Mouse (Mus musculus): ENCODE measurements around the gene Dnajb2. TPM values are rescaled to one million over a fixed set of nuclear protein-coding genes. Genes with fewer than 3 reads are reported as not detected.

The Dnajb2 gene
- polyA plus RNA-seq (2012; rRNA removed): 32.6 and 45.8 TPM in 2 replicates

- under 1% methylated on average over 63 of the region's 64 CpGs for WGBS
- H3K36me3 ChIP-seq (ENCODE audit: control insufficient read depth, insufficient read depth, low read length): peaks cover 7% of the 10 kb centered on the region
- DNase-seq (ENCODE audit: low read depth in 1 of 2, low spot score in 2 of 2): peak; percentile 85 to 86
- TF ChIP-seq CTCF (IDR thresholded peaks at IDR 0.05; ENCODE audit: extremely low read depth, insufficient read depth, insufficient read length, insufficient replicate concordance) (no peak), POLR2A (IDR thresholded peaks at IDR 0.05; ENCODE audit: low read depth, low read length) (peak; percentile 39)
- peaks cover 13% of the 10 kb centered on the region for H3K4me1 ChIP-seq (ENCODE audit: control insufficient read depth, insufficient read depth, insufficient read length)
- H3K27ac ChIP-seq (ENCODE audit: insufficient read depth, low read length): peak within 1 kb of the TSS; percentile 91
- no peaks in the 10 kb centered on the region for H3K27me3 ChIP-seq (ENCODE audit: control insufficient read depth, insufficient read depth, low read length)
- H3K4me3 ChIP-seq (ENCODE audit: extremely low read depth, insufficient read depth, insufficient read length): peak within 1 kb of the TSS; percentile 76
Observed at GRCm38 (mm10) chr1:75236117-75237050, at the start of gene Dnajb2. Gene Dnajb2, plus strand, starts transcription at chr1:75236406.

GRCm38 (mm10) chr1:75187126-75187525, 49.1 kb upstream of the Dnajb2 start:
- no peak for DNase-seq (ENCODE audit: low read depth in 1 of 2, low spot score in 2 of 2)
- TF ChIP-seq CTCF (IDR thresholded peaks at IDR 0.05; ENCODE audit: extremely low read depth, insufficient read depth, insufficient read length, insufficient replicate concordance) (no peak), POLR2A (IDR thresholded peaks at IDR 0.05; ENCODE audit: low read depth, low read length) (no peak)
- H3K27me3 ChIP-seq (ENCODE audit: control insufficient read depth, insufficient read depth, low read length): no peaks in the 10 kb centered on the region
- peaks cover 6% of the 10 kb centered on the region for H3K4me1 ChIP-seq (ENCODE audit: control insufficient read depth, insufficient read depth, insufficient read length)
- H3K27ac ChIP-seq (ENCODE audit: insufficient read depth, low read length): no peak overlapping the region
- H3K4me3 ChIP-seq (ENCODE audit: extremely low read depth, insufficient read depth, insufficient read length): no peak overlapping the region
- H3K36me3 ChIP-seq (ENCODE audit: control insufficient read depth, insufficient read depth, low read length): peaks cover 26% of the 10 kb centered on the region

- DNase-seq (ENCODE audit: low read depth in 1 of 2, low spot score in 2 of 2): no peak
- TF ChIP-seq CTCF (IDR thresholded peaks at IDR 0.05; ENCODE audit: extremely low read depth, insufficient read depth, insufficient read length, insufficient replicate concordance) (no peak), POLR2A (IDR thresholded peaks at IDR 0.05; ENCODE audit: low read depth, low read length) (no peak)
- 25% methylated on average over 2 of the region's 2 CpGs for WGBS
- H3K4me1 ChIP-seq (ENCODE audit: control insufficient read depth, insufficient read depth, insufficient read length): peaks cover 6% of the 10 kb centered on the region
- H3K27me3 ChIP-seq (ENCODE audit: control insufficient read depth, insufficient read depth, low read length): no peaks in the 10 kb centered on the region
- H3K4me3 ChIP-seq (ENCODE audit: extremely low read depth, insufficient read depth, insufficient read length): no peak overlapping the region
- no peak overlapping the region for H3K27ac ChIP-seq (ENCODE audit: insufficient read depth, low read length)
- peaks cover 19% of the 10 kb centered on the region for H3K36me3 ChIP-seq (ENCODE audit: control insufficient read depth, insufficient read depth, low read length)
Observed at GRCm38 (mm10) chr1:75187914-75188483, 48.2 kb upstream of the Dnajb2 start.

- Histone ChIP-seq H3K36me3 (ENCODE audit: control insufficient read depth, insufficient read depth, low read length) (peaks cover 11% of the 10 kb centered on the region), H3K4me1 (ENCODE audit: control insufficient read depth, insufficient read depth, insufficient read length) (peaks cover 6% of the 10 kb centered on the region), H3K4me3 (ENCODE audit: extremely low read depth, insufficient read depth, insufficient read length) (no peak overlapping the region), H3K27me3 (ENCODE audit: control insufficient read depth, insufficient read depth, low read length) (no peaks in the 10 kb centered on the region), H3K27ac (ENCODE audit: insufficient read depth, low read length) (no peak overlapping the region)
- 76% methylated on average over 2 of the region's 2 CpGs for WGBS
- no peak for TF ChIP-seq POLR2A (IDR thresholded peaks at IDR 0.05; ENCODE audit: low read depth, low read length)
- no peak for TF ChIP-seq CTCF (IDR thresholded peaks at IDR 0.05; ENCODE audit: extremely low read depth, insufficient read depth, insufficient read length, insufficient replicate concordance)
- DNase-seq (ENCODE audit: low read depth in 1 of 2, low spot score in 2 of 2): no peak
Observed at GRCm38 (mm10) chr1:75190577-75190976, 45.6 kb upstream of the Dnajb2 start.

- Histone ChIP-seq H3K27me3 (ENCODE audit: control insufficient read depth, insufficient read depth, low read length) (no peaks in the 10 kb centered on the region), H3K4me1 (ENCODE audit: control insufficient read depth, insufficient read depth, insufficient read length) (peaks cover 6% of the 10 kb centered on the region), H3K4me3 (ENCODE audit: extremely low read depth, insufficient read depth, insufficient read length) (peak overlapping the region; percentile 97), H3K36me3 (ENCODE audit: control insufficient read depth, insufficient read depth, low read length) (peaks cover 10% of the 10 kb centered on the region), H3K27ac (ENCODE audit: insufficient read depth, low read length) (peak overlapping the region; percentile 74; the same call in 1 of the 2 replicates)
- WGBS: 51% methylated on average over 5 of the region's 5 CpGs
- no peak for DNase-seq (ENCODE audit: low read depth in 1 of 2, low spot score in 2 of 2)
- TF ChIP-seq CTCF (IDR thresholded peaks at IDR 0.05; ENCODE audit: extremely low read depth, insufficient read depth, insufficient read length, insufficient replicate concordance) (no peak), POLR2A (IDR thresholded peaks at IDR 0.05; ENCODE audit: low read depth, low read length) (no peak)
Observed at GRCm38 (mm10) chr1:75191258-75191621, 45.0 kb upstream of the Dnajb2 start.

GRCm38 (mm10) chr1:75191622-75192402, 44.4 kb upstream of the Dnajb2 start, which contains the start of the genes Ankzf1 and Atg9a:
Gene Ankzf1, plus strand, starts transcription at chr1:75192151.
Gene Atg9a, minus strand, starts transcription at chr1:75192196.
- Histone ChIP-seq H3K4me1 (ENCODE audit: control insufficient read depth, insufficient read depth, insufficient read length) (peaks cover 6% of the 10 kb centered on the region), H3K27me3 (ENCODE audit: control insufficient read depth, insufficient read depth, low read length) (no peaks in the 10 kb centered on the region), H3K27ac (ENCODE audit: insufficient read depth, low read length) (peak within 1 kb of the TSS; percentile 81), H3K4me3 (ENCODE audit: extremely low read depth, insufficient read depth, insufficient read length) (peak within 1 kb of the TSS; percentile 97), H3K36me3 (ENCODE audit: control insufficient read depth, insufficient read depth, low read length) (peaks cover 10% of the 10 kb centered on the region)
- TF ChIP-seq POLR2A (IDR thresholded peaks at IDR 0.05; ENCODE audit: low read depth, low read length) (no peak; the same call in none of the 2 replicates), CTCF (IDR thresholded peaks at IDR 0.05; ENCODE audit: extremely low read depth, insufficient read depth, insufficient read length, insufficient replicate concordance) (no peak)
- WGBS: 1% methylated on average over 56 of the region's 56 CpGs
- peak; percentile 92 to 93 for DNase-seq (ENCODE audit: low read depth in 1 of 2, low spot score in 2 of 2)
